Mouse (Mus musculus) lung, embryonic 16.5 days (tissue): ENCODE measurements around the gene Per1. TPM values are rescaled to one million over a fixed set of nuclear protein-coding genes. Genes with fewer than 3 reads are reported as not detected.

Experiments
- ATAC-seq: fragments of 200-750 bp; cut with Nextera tagmentation; 2 replicates; pipeline ENCODE4 v1.8.0; 2017; ENCODE audit warnings: low read depth, mild to moderate bottlenecking, moderate library complexity
- H3K27ac ChIP-seq: fragments of 300-500 bp; sonication (generic); 2 replicates; pipeline ENCODE4 v1.5.1; 2014; ENCODE audit warnings: mild to moderate bottlenecking, control low read depth, low read length
- H3K27me3 ChIP-seq: fragments of 300-500 bp; sonication (generic); 2 replicates; pipeline ENCODE4 v1.6.1; 2014; ENCODE audit warnings: low read depth, low read length, mixed read lengths; ENCODE audit not compliant: control insufficient read depth, insufficient read depth
- H3K36me3 ChIP-seq: fragments of 300-500 bp; sonication (generic); 2 replicates; pipeline ENCODE4 v1.6.1; 2014; ENCODE audit warnings: low read length; ENCODE audit not compliant: control insufficient read depth, insufficient read depth
- H3K4me1 ChIP-seq: fragments of 300-500 bp; sonication (generic); replicated peaks from 2 replicates; pipeline ENCODE4 v1.6.1; 2014; ENCODE audit warnings: low read length, mixed read lengths; ENCODE audit not compliant: control insufficient read depth, insufficient read depth
- H3K4me2 ChIP-seq: fragments of 300-500 bp; sonication (generic); 2 replicates; pipeline ENCODE4 v1.6.1; 2014; ENCODE audit warnings: low read depth, low read length, control low read depth
- H3K4me3 ChIP-seq: fragments of 300-500 bp; sonication (generic); 2 replicates; pipeline ENCODE4 v1.5.1; 2014; ENCODE audit warnings: mild to moderate bottlenecking, low read length, control low read depth
- H3K9ac ChIP-seq: fragments of 300-500 bp; sonication (generic); 2 replicates; pipeline ENCODE4 v1.6.1; 2014; ENCODE audit warnings: low read length, control low read depth
- H3K9me3 ChIP-seq: fragments of 300-500 bp; sonication (generic); 2 replicates; pipeline ENCODE4 v1.6.1; 2016; ENCODE audit warnings: low read length; ENCODE audit not compliant: control insufficient read depth
- WGBS: fragments of 180-500 bp; shearing (Covaris S2); extraction: QIAGEN DNeasy Blood & Tissue Kit; methylation state at CpG from one replicate; pipeline ENCODE4 v1.1.7; 2014; 5-methylcytosine and 5-hydroxymethylcytosine counted together
- polyA plus RNA-seq: library from polyadenylated mRNA; unstranded; fragments of >200 nt; fragmentation: Nextera tagmentation; extraction: Ambion mirVana; gene quantifications from 2 replicates; pipeline ENCODE4 v1.2.1, GENCODE M21; 2015

The Per1 gene
- polyA plus RNA-seq, 1 experiment from 2014 or later = 32.4 TPM

GRCm38 (mm10) chr11:69121741-69122335 lies 26.8 kb downstream of the Per1 start:
- peak overlapping the region; percentile 68 for H3K4me3 ChIP-seq
- peaks cover 34% of the 10 kb centered on the region for H3K4me1 ChIP-seq
- no peaks in the 10 kb centered on the region for H3K36me3 ChIP-seq
- H3K27me3 ChIP-seq = no peaks in the 10 kb centered on the region
- H3K27ac ChIP-seq = peak overlapping the region; percentile 96
- peak; percentile 37; the same call in 1 of the 2 replicates for ATAC-seq
- WGBS = under 1% methylated on average over 28 of the region's 32 CpGs
- peak overlapping the region; percentile 95 for H3K4me2 ChIP-seq
- peak overlapping the region; percentile 81 for H3K9ac ChIP-seq
- no peaks in the 10 kb centered on the region for H3K9me3 ChIP-seq

- Histone ChIP-seq H3K4me1 (peaks cover 32% of the 10 kb centered on the region), H3K4me2 (peak within 1 kb of the TSS; percentile 95), H3K36me3 (no peaks in the 10 kb centered on the region), H3K9me3 (no peaks in the 10 kb centered on the region), H3K4me3 (peak within 1 kb of the TSS; percentile 68), H3K9ac (peak within 1 kb of the TSS; percentile 81), H3K27ac (peak within 1 kb of the TSS; percentile 96), H3K27me3 (no peaks in the 10 kb centered on the region)
- ATAC-seq = peak; percentile 75
- WGBS = under 1% methylated on average over 63 of the region's 66 CpGs
These were observed 27.4 kb downstream of the Per1 start, which contains the start of gene 9130213A22Rik for GRCm38 (mm10) chr11:69122336-69122951. 9130213A22Rik (minus strand) TSS chr11:69122589.

- no peaks in the 10 kb centered on the region for H3K9me3 ChIP-seq
- peak; percentile 4 for ATAC-seq
- under 1% methylated on average over 29 of the region's 29 CpGs for WGBS
- no peaks in the 10 kb centered on the region for H3K36me3 ChIP-seq
- peak overlapping the region; percentile 68 for H3K4me3 ChIP-seq
- peak overlapping the region; percentile 96 for H3K27ac ChIP-seq
- H3K4me1 ChIP-seq = peaks cover 32% of the 10 kb centered on the region
- H3K27me3 ChIP-seq = no peaks in the 10 kb centered on the region
- H3K4me2 ChIP-seq = peak overlapping the region; percentile 95
- H3K9ac ChIP-seq = peak overlapping the region; percentile 81
These were observed 28.2 kb downstream of the Per1 start for GRCm38 (mm10) chr11:69123056-69123692.

- peak overlapping the region; percentile 68 for H3K4me3 ChIP-seq
- H3K9me3 ChIP-seq = no peaks in the 10 kb centered on the region
- peak overlapping the region; percentile 66 for H3K9ac ChIP-seq
- WGBS = under 1% methylated on average over 31 of the region's 31 CpGs
- ATAC-seq = peak; percentile 56
- peaks cover 30% of the 10 kb centered on the region for H3K4me1 ChIP-seq
- no peaks in the 10 kb centered on the region for H3K27me3 ChIP-seq
- H3K36me3 ChIP-seq = no peaks in the 10 kb centered on the region
- peak overlapping the region; percentile 92 for H3K27ac ChIP-seq
- H3K4me2 ChIP-seq = peak overlapping the region; percentile 95
These were observed 28.9 kb downstream of the Per1 start for GRCm38 (mm10) chr11:69123693-69124497.

- 0% methylated on average over 3 of the region's 3 CpGs for WGBS
- H3K4me2 ChIP-seq = no peak overlapping the region
- no peaks in the 10 kb centered on the region for H3K36me3 ChIP-seq
- peak; percentile 23; the same call in 1 of the 2 replicates for ATAC-seq
- H3K27ac ChIP-seq = no peak overlapping the region
- H3K9ac ChIP-seq = no peak overlapping the region
- H3K4me3 ChIP-seq = peak overlapping the region; percentile 68
- peaks cover 24% of the 10 kb centered on the region for H3K4me1 ChIP-seq
- H3K27me3 ChIP-seq = no peaks in the 10 kb centered on the region
- no peaks in the 10 kb centered on the region for H3K9me3 ChIP-seq
These were observed 29.5 kb downstream of the Per1 start for GRCm38 (mm10) chr11:69124498-69124847.

- ATAC-seq = peak; percentile 23
- H3K4me3 ChIP-seq = peak overlapping the region; percentile 72
- H3K4me2 ChIP-seq = peak overlapping the region; percentile 71
- H3K9me3 ChIP-seq = no peaks in the 10 kb centered on the region
- H3K27me3 ChIP-seq = no peaks in the 10 kb centered on the region
- peak overlapping the region; percentile 67 for H3K9ac ChIP-seq
- WGBS = under 1% methylated on average over 24 of the region's 24 CpGs
- no peaks in the 10 kb centered on the region for H3K36me3 ChIP-seq
- H3K4me1 ChIP-seq = peaks cover 18% of the 10 kb centered on the region
- peak overlapping the region; percentile 65 for H3K27ac ChIP-seq
These were observed 30.2 kb downstream of the Per1 start for GRCm38 (mm10) chr11:69125041-69125851.

- no peak for ATAC-seq
These were observed 30.7 kb downstream of the Per1 start, which contains the start of gene Aloxe3 for GRCm38 (mm10) chr11:69125852-69125918. Aloxe3 (plus strand) TSS chr11:69125896.

GRCm38 (mm10) chr11:69125919-69126705 lies 31.1 kb downstream of the Per1 start:
- H3K4me2 ChIP-seq = peak overlapping the region; percentile 71
- H3K36me3 ChIP-seq = no peaks in the 10 kb centered on the region
- H3K9ac ChIP-seq = peak overlapping the region; percentile 67
- H3K27me3 ChIP-seq = no peaks in the 10 kb centered on the region
- H3K27ac ChIP-seq = no peak overlapping the region
- H3K4me3 ChIP-seq = peak overlapping the region; percentile 72
- ATAC-seq = no peak
- peaks cover 11% of the 10 kb centered on the region; the same call in 1 of the 2 replicates for H3K4me1 ChIP-seq
- no peaks in the 10 kb centered on the region for H3K9me3 ChIP-seq
- 10% methylated on average over 20 of the region's 20 CpGs for WGBS

More at GRCm38 (mm10) chr11:69125852-69125918, 30.7 kb downstream of the Per1 start, which contains the start of gene Aloxe3:
- Histone ChIP-seq H3K27ac (peak within 1 kb of the TSS; percentile 65), H3K4me2 (peak within 1 kb of the TSS; percentile 71), H3K4me3 (peak within 1 kb of the TSS; percentile 72), H3K27me3 (no peaks in the 10 kb centered on the region), H3K36me3 (no peaks in the 10 kb centered on the region), H3K9ac (peak within 1 kb of the TSS; percentile 67), H3K9me3 (no peaks in the 10 kb centered on the region), H3K4me1 (peaks cover 13% of the 10 kb centered on the region)
- WGBS = 1% methylated on average over 3 of the region's 3 CpGs
